Mouse (Mus musculus) hindbrain, embryonic 13.5 days (tissue): ENCODE data around the gene Tns1. TPM values are rescaled to one million over a fixed set of nuclear protein-coding genes. Genes with fewer than 3 reads are reported as not detected.

Source experiments
- ATAC-seq: fragments of 200-750 bp; cut with Nextera tagmentation; 2 replicates; pipeline ENCODE4 v1.8.0; 2017; ENCODE audit warnings: moderate TSS enrichment; ENCODE audit not compliant: low FRiP score
- H3K27ac ChIP-seq: fragments of 300-500 bp; sonication (generic); 2 replicates; pipeline ENCODE4 v1.5.1; 2015; ENCODE audit warnings: inconsistent platforms, mild to moderate bottlenecking, moderate library complexity
- H3K27me3 ChIP-seq: fragments of 300-500 bp; sonication (generic); 2 replicates; pipeline ENCODE4 v1.6.1; 2015; ENCODE audit warnings: mild to moderate bottlenecking, inconsistent platforms
- H3K36me3 ChIP-seq: fragments of 300-500 bp; sonication (generic); 2 replicates; pipeline ENCODE4 v1.6.1; 2015; ENCODE audit warnings: mild to moderate bottlenecking, inconsistent platforms
- H3K4me1 ChIP-seq: fragments of 300-500 bp; sonication (generic); replicated peaks from 2 replicates; pipeline ENCODE4 v1.6.1; 2015; ENCODE audit warnings: inconsistent platforms
- H3K4me2 ChIP-seq: fragments of 300-500 bp; sonication (generic); 2 replicates; pipeline ENCODE4 v1.6.1; 2015; ENCODE audit warnings: inconsistent platforms, mild to moderate bottlenecking, moderate library complexity
- H3K4me3 ChIP-seq: fragments of 300-500 bp; sonication (generic); 2 replicates; pipeline ENCODE4 v1.5.1; 2015; ENCODE audit warnings: mild to moderate bottlenecking, inconsistent platforms
- H3K9ac ChIP-seq: fragments of 300-500 bp; sonication (generic); 2 replicates; pipeline ENCODE4 v1.6.1; 2015; ENCODE audit warnings: mild to moderate bottlenecking, inconsistent platforms
- H3K9me3 ChIP-seq: fragments of 300-500 bp; sonication (generic); 2 replicates; pipeline ENCODE4 v1.6.1; 2016; ENCODE audit warnings: inconsistent platforms
- WGBS: fragments of 180-500 bp; shearing (Covaris S2); methylation state at CpG from one replicate; pipeline ENCODE4 v1.1.7; 2015; 5-methylcytosine and 5-hydroxymethylcytosine counted together
- polyA plus RNA-seq: library from polyadenylated mRNA; unstranded; fragments of >200 nt; fragmentation: Nextera tagmentation; extraction: Ambion mirVana; gene quantifications from 2 replicates; pipeline ENCODE4 v1.2.1, GENCODE M21; 2015

The Tns1 gene
- polyA plus RNA-seq, 1 experiment from 2014 or later, result 10.3 TPM

- WGBS, result 89% methylated on average over 10 of the region's 10 CpGs
- H3K27ac ChIP-seq, result no peak overlapping the region
- H3K4me1 ChIP-seq, result peaks cover 12% of the 10 kb centered on the region; the same call in 1 of the 2 replicates
These were observed 111.5 kb downstream of the Tns1 start for GRCm38 (mm10) chr1:74012706-74013105.

GRCm38 (mm10) chr1:74009495-74009894, 114.8 kb downstream of the Tns1 start:
- 87% methylated on average over 3 of the region's 3 CpGs for WGBS
- Histone ChIP-seq H3K9ac (no peak overlapping the region), H3K9me3 (peaks cover 4% of the 10 kb centered on the region; the same call in 1 of the 2 replicates), H3K4me2 (no peak overlapping the region), H3K4me3 (no peak overlapping the region), H3K4me1 (peaks cover 15% of the 10 kb centered on the region; the same call in 1 of the 2 replicates), H3K27me3 (no peaks in the 10 kb centered on the region), H3K27ac (no peak overlapping the region), H3K36me3 (no peaks in the 10 kb centered on the region; the same call in 1 of the 2 replicates)
- no peak for ATAC-seq

More at GRCm38 (mm10) chr1:74012706-74013105, 111.5 kb downstream of the Tns1 start:
- Histone ChIP-seq H3K4me2 (no peak overlapping the region), H3K9ac (no peak overlapping the region), H3K9me3 (peaks cover 4% of the 10 kb centered on the region; the same call in 1 of the 2 replicates), H3K4me3 (no peak overlapping the region), H3K27me3 (no peaks in the 10 kb centered on the region), H3K36me3 (no peaks in the 10 kb centered on the region; the same call in 1 of the 2 replicates)
- ATAC-seq, result no peak

DNA sequence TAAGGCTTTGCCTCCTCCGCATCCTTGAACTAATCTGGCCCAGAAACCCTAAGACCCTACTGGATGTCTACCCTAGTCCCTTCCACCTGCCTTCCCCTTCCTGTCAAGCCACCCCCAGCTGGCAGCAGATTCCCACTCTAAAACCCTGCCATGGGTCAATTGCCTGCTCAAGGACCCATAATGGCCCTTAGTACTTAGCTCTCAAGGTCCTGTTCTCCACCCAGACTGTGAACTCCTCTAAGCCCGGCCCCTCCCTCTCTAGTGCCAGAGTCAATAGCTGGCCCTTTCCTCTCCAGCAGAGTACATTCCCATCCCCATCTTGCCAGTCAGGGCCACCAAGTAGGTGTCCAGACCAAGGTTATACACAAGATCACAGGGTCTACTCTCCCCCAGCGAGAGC, 115.3 kb downstream of the Tns1 start:
- 93% methylated on average over 3 of the region's 3 CpGs for WGBS

GRCm38 (mm10) chr1:74008498-74008897, 115.8 kb downstream of the Tns1 start:
- no peaks in the 10 kb centered on the region for H3K27me3 ChIP-seq
- H3K36me3 ChIP-seq, result no peaks in the 10 kb centered on the region; the same call in 1 of the 2 replicates
- peaks cover 15% of the 10 kb centered on the region; the same call in 1 of the 2 replicates for H3K4me1 ChIP-seq
- whole genome bisulfite sequencing, result 72% methylated on average over 5 of the region's 5 CpGs
- no peak for ATAC-seq
- no peak overlapping the region for H3K4me3 ChIP-seq
- peaks cover 4% of the 10 kb centered on the region; the same call in 1 of the 2 replicates for H3K9me3 ChIP-seq
- no peak overlapping the region for H3K9ac ChIP-seq
- H3K4me2 ChIP-seq, result no peak overlapping the region
- H3K27ac ChIP-seq, result 0 out of 2 replicates have a peak overlapping the region, but pooled peaks have one; percentile 18

More for the DNA sequence above, 115.3 kb downstream of the Tns1 start:
- no peak for ATAC-seq
- Histone ChIP-seq H3K9me3 (peaks cover 4% of the 10 kb centered on the region; the same call in 1 of the 2 replicates), H3K9ac (no peak overlapping the region), H3K4me3 (no peak overlapping the region), H3K4me2 (no peak overlapping the region), H3K27me3 (no peaks in the 10 kb centered on the region), H3K4me1 (peaks cover 15% of the 10 kb centered on the region; the same call in 1 of the 2 replicates), H3K36me3 (no peaks in the 10 kb centered on the region; the same call in 1 of the 2 replicates), H3K27ac (no peak overlapping the region)

DNA sequence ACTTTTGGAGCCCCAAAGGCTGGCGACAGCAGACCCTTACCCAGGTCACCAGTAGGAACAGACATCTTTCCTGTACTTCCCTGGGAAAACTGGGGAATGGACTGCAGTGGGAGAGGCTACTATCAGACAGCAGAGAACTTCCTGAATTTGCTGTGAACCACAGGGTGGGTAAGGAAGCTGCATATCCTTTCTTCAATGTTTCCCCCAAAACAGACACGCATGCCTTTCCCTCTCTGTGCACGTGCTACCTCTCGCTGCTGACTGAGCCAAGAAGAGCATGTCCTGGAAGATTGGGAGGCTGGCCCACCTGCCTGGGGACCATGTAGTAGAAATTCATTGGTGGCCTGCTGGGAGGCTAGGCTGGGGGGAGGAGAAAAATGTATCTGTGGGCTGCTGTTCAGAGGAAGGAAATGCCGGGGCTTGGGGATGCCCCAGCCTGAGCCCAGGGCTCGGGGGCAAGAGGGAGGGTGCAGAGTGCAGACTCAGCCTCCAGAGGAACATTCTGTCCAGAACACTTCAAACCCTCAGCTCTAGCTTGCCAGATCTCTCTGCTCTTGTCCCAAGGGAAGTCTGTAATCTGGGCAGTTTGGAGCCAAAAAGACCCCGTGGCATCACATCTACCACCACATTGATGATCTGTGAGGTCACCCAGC, 116.7 kb downstream of the Tns1 start:
- Histone ChIP-seq H3K4me1 (peaks cover 15% of the 10 kb centered on the region; the same call in 1 of the 2 replicates), H3K27ac (no peak overlapping the region), H3K36me3 (no peaks in the 10 kb centered on the region; the same call in 1 of the 2 replicates), H3K4me2 (no peak overlapping the region), H3K4me3 (no peak overlapping the region), H3K27me3 (no peaks in the 10 kb centered on the region), H3K9ac (no peak overlapping the region), H3K9me3 (peaks cover 4% of the 10 kb centered on the region; the same call in 1 of the 2 replicates)
- ATAC-seq, result no peak
- WGBS, result 65% methylated on average over 7 of the region's 7 CpGs

- Histone ChIP-seq H3K36me3 (no peaks in the 10 kb centered on the region), H3K9me3 (no peaks in the 10 kb centered on the region), H3K27me3 (no peaks in the 10 kb centered on the region), H3K4me3 (no peak overlapping the region), H3K27ac (no peak overlapping the region), H3K4me1 (peaks cover 20% of the 10 kb centered on the region; the same call in 1 of the 2 replicates), H3K9ac (no peak overlapping the region), H3K4me2 (no peak overlapping the region)
- ATAC-seq, result no peak
- WGBS, result 84% methylated on average over 3 of the region's 3 CpGs
These were observed 119.2 kb downstream of the Tns1 start for GRCm38 (mm10) chr1:74005020-74005419.

DNA sequence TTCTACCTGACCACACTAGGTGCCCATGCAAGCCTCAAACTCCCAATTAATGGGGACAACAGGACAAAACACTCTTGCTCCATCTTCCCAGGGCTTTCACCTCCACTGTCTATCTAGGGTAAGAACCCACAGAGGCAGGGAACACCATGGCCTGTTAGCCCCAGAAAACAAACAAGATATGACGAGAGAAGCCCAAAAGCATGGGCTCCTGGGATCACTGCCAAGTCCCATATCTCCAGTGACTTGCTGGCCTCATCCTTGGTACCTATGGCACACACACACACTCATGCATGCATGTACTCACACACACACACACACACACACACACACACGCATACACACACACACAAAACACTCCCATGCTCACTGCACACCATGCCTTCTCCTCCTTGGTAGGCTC, 120.5 kb downstream of the Tns1 start:
- no peaks in the 10 kb centered on the region for H3K9me3 ChIP-seq
- H3K9ac ChIP-seq, result no peak overlapping the region
- H3K4me1 ChIP-seq, result peaks cover 29% of the 10 kb centered on the region
- H3K4me3 ChIP-seq, result no peak overlapping the region
- no peak overlapping the region for H3K4me2 ChIP-seq
- ATAC-seq, result no peak
- 80% methylated on average over 2 of the region's 2 CpGs for WGBS
- no peaks in the 10 kb centered on the region for H3K27me3 ChIP-seq
- no peaks in the 10 kb centered on the region for H3K36me3 ChIP-seq
- no peak overlapping the region for H3K27ac ChIP-seq

DNA sequence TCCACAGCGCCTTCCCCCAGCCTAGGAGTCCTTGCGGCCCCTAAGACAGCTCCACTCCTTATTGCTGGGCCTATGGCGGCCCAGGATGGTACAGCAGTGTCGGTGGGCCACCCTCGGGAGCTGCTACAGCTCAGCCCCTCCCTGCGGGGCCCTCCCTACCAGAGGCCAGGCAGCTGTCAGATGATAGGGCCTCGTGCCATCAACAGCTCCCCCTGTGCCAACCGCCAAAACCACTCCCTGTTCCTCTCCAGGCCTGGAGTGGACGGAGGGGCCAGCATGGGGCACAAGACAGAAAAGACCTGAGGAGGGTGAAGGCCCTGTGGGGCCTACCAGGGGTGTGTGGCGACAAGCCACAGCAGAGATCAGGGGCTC, 122.8 kb downstream of the Tns1 start:
- Histone ChIP-seq H3K27ac (no peak overlapping the region), H3K9me3 (no peaks in the 10 kb centered on the region), H3K27me3 (no peaks in the 10 kb centered on the region), H3K4me1 (peaks cover 24% of the 10 kb centered on the region), H3K4me3 (no peak overlapping the region), H3K36me3 (no peaks in the 10 kb centered on the region), H3K9ac (no peak overlapping the region), H3K4me2 (no peak overlapping the region)
- WGBS, result 71% methylated on average over 10 of the region's 10 CpGs
- ATAC-seq, result no peak

- H3K4me2 ChIP-seq, result no peak overlapping the region
- WGBS, result 91% methylated on average over 2 of the region's 2 CpGs
- no peaks in the 10 kb centered on the region for H3K9me3 ChIP-seq
- H3K4me3 ChIP-seq, result no peak overlapping the region
- H3K27me3 ChIP-seq, result no peaks in the 10 kb centered on the region
- no peaks in the 10 kb centered on the region for H3K36me3 ChIP-seq
- H3K27ac ChIP-seq, result no peak overlapping the region
- no peak for ATAC-seq
- H3K4me1 ChIP-seq, result peaks cover 24% of the 10 kb centered on the region
- no peak overlapping the region for H3K9ac ChIP-seq
These were observed 123.3 kb downstream of the Tns1 start for GRCm38 (mm10) chr1:74000810-74001448.

DNA sequence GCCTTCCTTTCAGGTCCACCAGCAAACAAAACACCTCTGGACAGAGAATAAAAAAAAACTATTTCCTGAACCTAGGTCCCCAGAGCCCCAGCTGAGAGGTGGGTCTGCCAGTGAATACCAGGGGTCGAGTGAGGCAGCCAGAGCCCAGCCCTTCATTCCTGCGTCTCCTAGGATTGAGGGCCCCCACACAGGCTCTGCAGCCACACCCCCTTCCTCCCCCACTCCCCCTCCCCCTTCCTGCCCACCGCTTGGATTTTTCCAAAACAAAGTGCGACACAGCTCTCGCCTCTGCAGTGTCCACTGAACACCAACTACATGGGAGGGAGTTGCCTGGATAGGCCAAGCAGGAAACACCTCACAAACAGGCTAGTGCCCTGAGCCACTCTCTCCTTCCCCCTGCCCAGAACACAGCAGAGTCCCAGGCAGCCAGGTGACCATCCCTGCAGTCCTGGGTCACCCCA, 124.0 kb downstream of the Tns1 start:
- H3K9ac ChIP-seq, result no peak overlapping the region
- no peaks in the 10 kb centered on the region for H3K27me3 ChIP-seq
- no peak overlapping the region for H3K4me2 ChIP-seq
- no peak overlapping the region for H3K4me3 ChIP-seq
- no peaks in the 10 kb centered on the region for H3K9me3 ChIP-seq
- peaks cover 24% of the 10 kb centered on the region for H3K4me1 ChIP-seq
- no peak for ATAC-seq
- H3K36me3 ChIP-seq, result no peaks in the 10 kb centered on the region
- WGBS, result 11% methylated on average over 5 of the region's 5 CpGs
- H3K27ac ChIP-seq, result no peak overlapping the region; the same call in 1 of the 2 replicates

GRCm38 (mm10) chr1:73999533-73999932, 124.7 kb downstream of the Tns1 start:
- no peaks in the 10 kb centered on the region for H3K27me3 ChIP-seq
- no peak overlapping the region for H3K4me2 ChIP-seq
- H3K4me1 ChIP-seq, result peaks cover 24% of the 10 kb centered on the region
- no peaks in the 10 kb centered on the region for H3K9me3 ChIP-seq
- no peak overlapping the region; the same call in 1 of the 2 replicates for H3K27ac ChIP-seq
- 80% methylated on average over 5 of the region's 5 CpGs for WGBS
- no peaks in the 10 kb centered on the region for H3K36me3 ChIP-seq
- 0 out of 2 replicates have a peak overlapping the region, but pooled peaks have one; percentile 29 for H3K9ac ChIP-seq
- no peak overlapping the region for H3K4me3 ChIP-seq
- ATAC-seq, result no peak

GRCm38 (mm10) chr1:73998925-73999375, 125.3 kb downstream of the Tns1 start:
- Histone ChIP-seq H3K4me1 (peaks cover 24% of the 10 kb centered on the region), H3K9ac (no peak overlapping the region), H3K36me3 (no peaks in the 10 kb centered on the region), H3K4me2 (no peak overlapping the region), H3K4me3 (no peak overlapping the region), H3K27ac (no peak overlapping the region), H3K27me3 (no peaks in the 10 kb centered on the region), H3K9me3 (no peaks in the 10 kb centered on the region)
- 83% methylated on average over 5 of the region's 5 CpGs for WGBS
- no peak for ATAC-seq
